Mouse (Mus musculus): ENCODE measurements around the gene Arl4a. TPM values are rescaled to one million over a fixed set of nuclear protein-coding genes. Genes with fewer than 3 reads are reported as not detected.

Arl4a gene
- polyA plus RNA-seq, 1 experiment from 2014 or later, result 50.2 TPM

DNA sequence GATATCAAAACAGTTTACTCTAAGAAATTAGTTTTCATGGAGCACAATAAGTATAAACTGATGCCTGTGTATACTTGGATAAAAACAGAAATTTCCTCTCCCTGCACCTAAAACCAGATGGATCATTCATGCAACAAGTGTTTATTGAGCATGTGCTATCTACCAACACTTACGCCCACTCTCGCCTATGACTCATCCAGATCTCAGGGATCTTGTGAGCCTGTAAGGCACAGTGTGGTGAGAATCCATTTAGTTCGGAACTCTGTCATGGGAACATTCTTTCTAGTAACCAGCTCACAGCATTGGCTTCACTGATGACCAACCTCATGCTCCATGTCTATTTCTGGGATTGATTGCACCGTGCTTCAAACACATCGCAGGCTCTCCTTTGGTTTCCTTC lies 58.8 kb downstream of the Arl4a start:
- Histone ChIP-seq H3K9ac (ENCODE audit: low read depth, low read length) (no peak overlapping the region), H3K4me1 (ENCODE audit: control insufficient read depth, insufficient read depth, low read length) (0 out of 2 replicates have a peak, but pooled peaks cover 6% of the 10 kb centered on the region), H3K4me3 (ENCODE audit: low read length) (no peak overlapping the region), H3K27ac (ENCODE audit: low read depth, low read length) (no peak overlapping the region), H3K9me3 (ENCODE audit: control insufficient read depth, low read length) (no peaks in the 10 kb centered on the region), H3K27me3 (ENCODE audit: control insufficient read depth, insufficient read depth, low read length) (no peaks in the 10 kb centered on the region), H3K4me2 (replicated peaks; ENCODE audit: low read depth, low read length) (no peak overlapping the region), H3K36me3 (ENCODE audit: control insufficient read depth, insufficient read depth, low read length) (no peaks in the 10 kb centered on the region)
- WGBS, result 92% methylated on average over 5 of the region's 5 CpGs
- ATAC-seq (ENCODE audit: low FRiP score, low TSS enrichment), result no peak

DNA sequence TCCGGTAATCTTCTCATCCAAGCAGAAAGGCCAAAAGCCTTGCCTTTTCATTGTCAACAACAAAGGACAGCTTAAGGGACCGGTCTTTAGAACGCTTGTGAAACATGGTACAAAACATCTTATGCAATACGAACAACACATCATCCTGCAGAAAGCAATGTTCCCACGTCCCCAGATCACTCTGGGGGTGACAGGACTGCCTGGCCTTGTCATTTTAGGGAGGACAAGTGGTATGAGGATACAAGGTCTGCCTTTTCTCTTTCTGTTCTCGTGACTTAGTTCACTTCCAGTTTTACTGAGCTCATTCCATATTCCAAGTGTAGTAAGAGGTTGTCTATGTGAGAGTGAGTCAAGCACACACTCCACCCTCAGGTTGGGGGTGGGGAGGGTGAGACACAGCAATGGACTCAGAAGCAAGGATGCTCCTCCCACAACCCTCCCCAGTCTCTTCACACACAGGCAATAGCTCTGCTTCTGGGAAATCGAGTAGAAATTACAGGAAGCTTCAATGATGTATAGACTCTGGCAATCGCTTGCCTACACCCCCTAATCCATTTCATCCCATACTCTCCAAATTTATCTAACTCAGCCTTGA lies 59.7 kb downstream of the Arl4a start:
- Histone ChIP-seq H3K4me2 (replicated peaks; ENCODE audit: low read depth, low read length) (no peak overlapping the region), H3K4me1 (ENCODE audit: control insufficient read depth, insufficient read depth, low read length) (0 out of 2 replicates have a peak, but pooled peaks cover 6% of the 10 kb centered on the region), H3K27ac (ENCODE audit: low read depth, low read length) (no peak overlapping the region), H3K27me3 (ENCODE audit: control insufficient read depth, insufficient read depth, low read length) (no peaks in the 10 kb centered on the region), H3K36me3 (ENCODE audit: control insufficient read depth, insufficient read depth, low read length) (no peaks in the 10 kb centered on the region), H3K9me3 (ENCODE audit: control insufficient read depth, low read length) (no peaks in the 10 kb centered on the region), H3K4me3 (ENCODE audit: low read length) (no peak overlapping the region), H3K9ac (ENCODE audit: low read depth, low read length) (no peak overlapping the region)
- 87% methylated on average over 8 of the region's 8 CpGs for WGBS
- no peak for ATAC-seq (ENCODE audit: low FRiP score, low TSS enrichment)

DNA sequence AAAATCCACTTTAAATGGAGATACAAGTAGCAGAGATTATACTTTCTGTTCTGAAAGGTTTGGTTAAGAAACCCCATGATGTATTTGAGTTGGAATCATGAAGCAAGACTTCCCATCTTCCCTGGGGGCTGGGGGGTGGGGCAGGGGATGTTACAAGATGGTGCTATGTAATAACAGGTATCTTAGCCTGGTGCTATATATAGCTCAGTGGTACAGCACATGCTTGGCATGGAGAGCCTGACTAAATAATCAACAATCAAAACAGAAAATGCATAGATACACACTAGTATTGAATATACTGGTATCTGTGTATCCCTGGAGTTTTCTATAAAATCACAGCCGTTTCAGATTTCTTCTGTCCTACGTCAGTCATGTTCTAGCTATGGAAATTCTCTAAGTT lies 61.4 kb downstream of the Arl4a start:
- 0 out of 2 replicates have a peak, but pooled peaks cover 6% of the 10 kb centered on the region for H3K4me1 ChIP-seq (ENCODE audit: control insufficient read depth, insufficient read depth, low read length)
- no peak overlapping the region for H3K4me3 ChIP-seq (ENCODE audit: low read length)
- H3K9me3 ChIP-seq (ENCODE audit: control insufficient read depth, low read length), result no peaks in the 10 kb centered on the region
- H3K27ac ChIP-seq (ENCODE audit: low read depth, low read length), result no peak overlapping the region
- no peaks in the 10 kb centered on the region for H3K36me3 ChIP-seq (ENCODE audit: control insufficient read depth, insufficient read depth, low read length)
- H3K9ac ChIP-seq (ENCODE audit: low read depth, low read length), result no peak overlapping the region
- no peaks in the 10 kb centered on the region for H3K27me3 ChIP-seq (ENCODE audit: control insufficient read depth, insufficient read depth, low read length)
- no peak overlapping the region for H3K4me2 ChIP-seq (replicated peaks; ENCODE audit: low read depth, low read length)
- ATAC-seq (ENCODE audit: low FRiP score, low TSS enrichment), result no peak
- 99% methylated on average over 2 of the region's 2 CpGs for WGBS

DNA sequence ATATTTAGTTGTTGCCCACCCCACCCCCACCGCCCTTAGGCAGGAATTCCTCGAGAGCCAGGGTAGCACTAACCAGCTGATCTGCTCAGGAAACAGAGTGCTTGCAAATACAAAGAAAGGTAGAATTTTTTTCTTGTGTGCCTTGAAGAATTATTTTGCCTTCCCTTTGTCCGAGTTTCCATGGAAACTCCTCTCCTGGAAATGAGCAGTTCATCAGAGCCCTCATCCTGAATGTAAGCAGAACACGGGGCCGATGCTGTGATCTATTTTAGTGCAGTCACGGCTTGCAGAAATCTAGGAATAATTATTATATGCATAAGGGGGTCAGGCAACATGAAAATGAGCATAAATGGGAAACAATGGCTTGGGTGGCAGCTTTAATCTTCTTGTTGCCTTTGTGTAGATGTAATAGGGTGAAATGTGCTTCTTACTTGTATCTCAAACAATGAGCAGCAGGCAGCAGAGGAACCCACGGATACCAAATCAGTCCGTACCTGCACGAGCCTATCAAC lies 61.9 kb downstream of the Arl4a start:
- no peak overlapping the region for H3K27ac ChIP-seq (ENCODE audit: low read depth, low read length)
- H3K4me2 ChIP-seq (replicated peaks; ENCODE audit: low read depth, low read length), result no peak overlapping the region
- H3K9ac ChIP-seq (ENCODE audit: low read depth, low read length), result no peak overlapping the region
- no peak overlapping the region for H3K4me3 ChIP-seq (ENCODE audit: low read length)
- 67% methylated on average over 9 of the region's 9 CpGs for WGBS
- H3K9me3 ChIP-seq (ENCODE audit: control insufficient read depth, low read length), result no peaks in the 10 kb centered on the region
- H3K4me1 ChIP-seq (ENCODE audit: control insufficient read depth, insufficient read depth, low read length), result 0 out of 2 replicates have a peak, but pooled peaks cover 6% of the 10 kb centered on the region
- no peak for ATAC-seq (ENCODE audit: low FRiP score, low TSS enrichment)
- no peaks in the 10 kb centered on the region for H3K36me3 ChIP-seq (ENCODE audit: control insufficient read depth, insufficient read depth, low read length)
- H3K27me3 ChIP-seq (ENCODE audit: control insufficient read depth, insufficient read depth, low read length), result no peaks in the 10 kb centered on the region

DNA sequence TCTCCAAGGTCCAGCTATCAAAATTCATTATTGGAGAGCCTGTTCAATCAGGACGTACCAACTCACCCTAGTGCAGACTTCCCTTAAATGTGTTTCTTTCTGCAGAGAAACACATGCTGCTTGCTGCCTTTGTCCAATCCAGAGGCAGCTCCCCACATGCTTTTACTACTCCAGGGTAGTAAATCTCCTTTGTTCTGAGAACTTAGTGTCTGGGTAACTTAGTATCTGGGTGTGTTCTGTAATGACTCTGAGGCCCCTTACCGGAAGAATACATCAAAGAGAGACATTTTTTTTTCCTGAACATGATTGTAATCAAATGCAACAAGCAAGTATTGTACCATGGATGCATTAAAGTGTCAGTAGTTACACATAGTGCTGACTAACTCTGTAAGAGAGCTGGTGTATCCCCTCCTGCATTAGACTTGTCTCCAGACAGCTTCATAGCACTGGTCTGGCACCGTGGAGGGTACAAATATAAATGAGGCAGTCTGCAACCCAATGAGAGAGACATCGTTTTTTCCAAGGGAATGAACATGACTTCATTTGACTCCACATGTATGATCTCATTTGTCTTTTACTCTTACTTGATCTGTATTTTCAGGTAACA lies 62.7 kb downstream of the Arl4a start:
- Histone ChIP-seq H3K4me3 (ENCODE audit: low read length) (no peak overlapping the region), H3K4me2 (replicated peaks; ENCODE audit: low read depth, low read length) (no peak overlapping the region), H3K4me1 (ENCODE audit: control insufficient read depth, insufficient read depth, low read length) (0 out of 2 replicates have a peak, but pooled peaks cover 6% of the 10 kb centered on the region), H3K36me3 (ENCODE audit: control insufficient read depth, insufficient read depth, low read length) (no peaks in the 10 kb centered on the region), H3K27ac (ENCODE audit: low read depth, low read length) (no peak overlapping the region), H3K27me3 (ENCODE audit: control insufficient read depth, insufficient read depth, low read length) (no peaks in the 10 kb centered on the region), H3K9me3 (ENCODE audit: control insufficient read depth, low read length) (no peaks in the 10 kb centered on the region), H3K9ac (ENCODE audit: low read depth, low read length) (no peak overlapping the region)
- 10% methylated on average over 4 of the region's 4 CpGs for WGBS
- no peak for ATAC-seq (ENCODE audit: low FRiP score, low TSS enrichment)

DNA sequence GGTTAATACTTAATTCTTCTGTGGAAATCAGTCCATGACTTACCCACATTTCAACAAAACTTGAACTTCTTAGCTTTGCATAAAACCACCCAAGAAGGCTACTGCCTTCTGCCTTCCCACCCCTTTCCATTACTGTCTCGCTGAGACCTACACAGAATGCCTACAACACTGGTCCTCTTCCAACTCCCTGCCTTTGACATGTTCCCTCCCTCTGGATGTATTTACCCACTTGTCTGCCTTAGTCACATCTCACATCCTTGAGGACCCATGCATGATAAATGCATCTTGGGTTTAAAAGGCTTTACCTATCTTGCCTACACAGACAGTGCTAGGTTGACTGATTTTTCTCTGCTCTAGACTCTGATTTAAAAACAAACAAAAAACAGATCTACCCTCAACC lies 63.6 kb downstream of the Arl4a start:
- H3K4me3 ChIP-seq (ENCODE audit: low read length), result no peak overlapping the region
- 84% methylated on average over 1 of the region's 1 CpGs for whole genome bisulfite sequencing
- H3K4me1 ChIP-seq (ENCODE audit: control insufficient read depth, insufficient read depth, low read length), result 0 out of 2 replicates have a peak, but pooled peaks cover 6% of the 10 kb centered on the region
- ATAC-seq (ENCODE audit: low FRiP score, low TSS enrichment), result no peak
- H3K9me3 ChIP-seq (ENCODE audit: control insufficient read depth, low read length), result no peaks in the 10 kb centered on the region
- no peak overlapping the region for H3K27ac ChIP-seq (ENCODE audit: low read depth, low read length)
- H3K4me2 ChIP-seq (replicated peaks; ENCODE audit: low read depth, low read length), result no peak overlapping the region
- no peaks in the 10 kb centered on the region for H3K27me3 ChIP-seq (ENCODE audit: control insufficient read depth, insufficient read depth, low read length)
- no peaks in the 10 kb centered on the region for H3K36me3 ChIP-seq (ENCODE audit: control insufficient read depth, insufficient read depth, low read length)
- H3K9ac ChIP-seq (ENCODE audit: low read depth, low read length), result no peak overlapping the region

DNA sequence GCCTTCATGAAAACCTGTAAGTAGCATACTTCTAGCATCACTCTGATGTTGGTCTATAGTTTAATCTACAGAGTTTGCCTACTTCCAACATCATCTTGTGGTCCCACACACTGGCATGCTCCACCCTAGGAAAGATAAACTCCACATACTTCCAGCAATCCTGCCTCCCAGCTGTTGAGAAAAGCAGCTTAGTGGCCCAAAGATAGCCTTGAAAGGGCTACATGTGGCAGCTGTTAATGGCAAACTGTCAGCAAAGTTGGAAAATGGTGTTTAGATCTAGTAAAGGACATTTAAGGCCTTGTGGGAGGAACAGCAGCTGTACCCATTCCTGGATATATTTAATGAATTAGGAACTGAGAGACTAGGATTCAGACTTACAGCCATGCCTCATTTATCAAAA lies 68.3 kb downstream of the Arl4a start:
- H3K9ac ChIP-seq (ENCODE audit: low read depth, low read length), result no peak overlapping the region
- H3K4me2 ChIP-seq (replicated peaks; ENCODE audit: low read depth, low read length), result no peak overlapping the region
- no peak overlapping the region for H3K27ac ChIP-seq (ENCODE audit: low read depth, low read length)
- no peak for ATAC-seq (ENCODE audit: low FRiP score, low TSS enrichment)
- H3K4me3 ChIP-seq (ENCODE audit: low read length), result no peak overlapping the region
- no peaks in the 10 kb centered on the region for H3K4me1 ChIP-seq (ENCODE audit: control insufficient read depth, insufficient read depth, low read length)
- H3K27me3 ChIP-seq (ENCODE audit: control insufficient read depth, insufficient read depth, low read length), result no peaks in the 10 kb centered on the region
- no peaks in the 10 kb centered on the region for H3K36me3 ChIP-seq (ENCODE audit: control insufficient read depth, insufficient read depth, low read length)
- no peaks in the 10 kb centered on the region for H3K9me3 ChIP-seq (ENCODE audit: control insufficient read depth, low read length)

DNA sequence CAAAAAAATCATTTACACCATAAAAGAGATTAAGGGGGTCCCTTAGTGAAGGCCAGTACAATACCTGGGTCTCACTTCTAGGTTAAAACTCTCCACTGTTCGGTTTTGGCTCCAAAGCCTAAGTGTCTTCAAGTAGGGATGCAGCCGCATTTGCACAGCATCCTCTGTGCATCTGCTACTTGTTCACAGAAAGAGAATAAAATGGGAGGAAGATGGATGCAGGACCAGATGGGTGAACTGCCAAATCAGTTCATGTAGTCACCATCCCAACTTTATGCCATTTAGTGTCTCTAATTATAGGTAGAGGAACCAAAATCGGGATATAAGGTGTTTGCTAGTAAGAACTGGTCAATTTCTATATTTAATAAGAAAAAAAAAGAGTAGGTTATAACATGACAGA lies 69.7 kb downstream of the Arl4a start:
- no peak for ATAC-seq (ENCODE audit: low FRiP score, low TSS enrichment)
- 96% methylated on average over 3 of the region's 3 CpGs for WGBS

DNA sequence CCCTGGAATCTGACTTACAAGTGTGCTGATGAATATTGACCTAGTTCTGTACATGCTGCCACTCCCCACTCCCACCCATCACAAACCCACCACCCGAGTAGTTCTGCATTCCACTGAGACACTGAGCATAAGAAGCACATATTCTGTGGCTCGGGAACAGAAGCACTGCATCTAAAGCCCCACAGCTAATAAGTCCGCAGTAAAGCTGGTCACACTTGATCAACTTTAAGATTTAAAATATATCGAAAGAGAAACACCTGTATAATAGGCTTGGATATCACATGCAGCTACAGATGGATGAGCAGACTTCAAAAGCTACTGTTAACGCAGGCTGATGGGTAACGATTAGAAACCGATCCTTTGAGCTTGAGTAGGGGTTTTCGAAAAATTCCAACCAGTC lies 78.7 kb downstream of the Arl4a start:
- no peak overlapping the region for H3K4me3 ChIP-seq (ENCODE audit: low read length)
- no peaks in the 10 kb centered on the region for H3K9me3 ChIP-seq (ENCODE audit: control insufficient read depth, low read length)
- H3K9ac ChIP-seq (ENCODE audit: low read depth, low read length), result no peak overlapping the region
- peak; percentile 28; the same call in 1 of the 2 replicates for ATAC-seq (ENCODE audit: low FRiP score, low TSS enrichment)
- no peaks in the 10 kb centered on the region for H3K27me3 ChIP-seq (ENCODE audit: control insufficient read depth, insufficient read depth, low read length)
- H3K4me2 ChIP-seq (replicated peaks; ENCODE audit: low read depth, low read length), result no peak overlapping the region
- H3K36me3 ChIP-seq (ENCODE audit: control insufficient read depth, insufficient read depth, low read length), result no peaks in the 10 kb centered on the region
- H3K27ac ChIP-seq (ENCODE audit: low read depth, low read length), result no peak overlapping the region
- 47% methylated on average over 8 of the region's 8 CpGs for WGBS
- H3K4me1 ChIP-seq (ENCODE audit: control insufficient read depth, insufficient read depth, low read length), result no peaks in the 10 kb centered on the region

More for the DNA sequence above, 69.7 kb downstream of the Arl4a start:
- Histone ChIP-seq H3K36me3 (ENCODE audit: control insufficient read depth, insufficient read depth, low read length) (no peaks in the 10 kb centered on the region), H3K27ac (ENCODE audit: low read depth, low read length) (no peak overlapping the region), H3K9ac (ENCODE audit: low read depth, low read length) (no peak overlapping the region), H3K4me1 (ENCODE audit: control insufficient read depth, insufficient read depth, low read length) (no peaks in the 10 kb centered on the region), H3K4me3 (ENCODE audit: low read length) (no peak overlapping the region), H3K27me3 (ENCODE audit: control insufficient read depth, insufficient read depth, low read length) (no peaks in the 10 kb centered on the region), H3K4me2 (replicated peaks; ENCODE audit: low read depth, low read length) (no peak overlapping the region), H3K9me3 (ENCODE audit: control insufficient read depth, low read length) (no peaks in the 10 kb centered on the region)
